Mouse (Mus musculus) limb, embryonic 14.5 days (tissue): ENCODE results near the gene Papolb. TPM values are rescaled to one million over a fixed set of nuclear protein-coding genes. Genes with fewer than 3 reads are reported as not detected.

Experiments
- ATAC-seq: fragments of 200-750 bp; cut with Nextera tagmentation; 2 replicates; pipeline ENCODE4 v1.8.0; 2017; ENCODE audit warnings: low read depth, moderate number of reproducible peaks, moderate TSS enrichment; ENCODE audit not compliant: low FRiP score
- DNase-seq: peaks from one replicate; pipeline ENCODE4 v3.0.0-alpha.2; 2015; ENCODE audit warnings: low spot score
- H3K27ac ChIP-seq: fragments of 300-500 bp; sonication (generic); replicated peaks from 2 replicates; pipeline ENCODE4 v1.5.1; 2014; ENCODE audit warnings: low read depth, mild to moderate bottlenecking, low read length, moderate library complexity, mixed read lengths
- H3K27me3 ChIP-seq: fragments of 300-500 bp; sonication (generic); 2 replicates; pipeline ENCODE4 v1.6.1; 2014; ENCODE audit warnings: low read length, mixed read lengths; ENCODE audit not compliant: control insufficient read depth, insufficient read depth
- H3K36me3 ChIP-seq: fragments of 300-500 bp; sonication (generic); 2 replicates; pipeline ENCODE4 v1.6.1; 2014; ENCODE audit warnings: mild to moderate bottlenecking, low read length, moderate library complexity, mixed read lengths; ENCODE audit not compliant: control insufficient read depth, insufficient read depth
- H3K4me1 ChIP-seq: fragments of 300-500 bp; sonication (generic); 2 replicates; pipeline ENCODE4 v1.6.1; 2014; ENCODE audit warnings: antibody characterized with exemption, low read length, mixed read lengths; ENCODE audit not compliant: control insufficient read depth, insufficient read depth
- H3K4me2 ChIP-seq: fragments of 300-500 bp; sonication (generic); replicated peaks from 2 replicates; pipeline ENCODE4 v1.6.1; 2014; ENCODE audit warnings: low read depth, mild to moderate bottlenecking, low read length, moderate library complexity; ENCODE audit not compliant: severe bottlenecking
- H3K4me3 ChIP-seq: fragments of 300-500 bp; sonication (generic); replicated peaks from 2 replicates; pipeline ENCODE4 v1.5.1; 2014; ENCODE audit warnings: low read length
- H3K9ac ChIP-seq: fragments of 300-500 bp; sonication (generic); 2 replicates; pipeline ENCODE4 v1.6.1; 2014; ENCODE audit warnings: mild to moderate bottlenecking, low read depth, low read length, moderate library complexity; ENCODE audit not compliant: severe bottlenecking
- H3K9me3 ChIP-seq: fragments of 300-500 bp; sonication (generic); 2 replicates; pipeline ENCODE4 v1.6.1; 2016; ENCODE audit warnings: low read length; ENCODE audit not compliant: control insufficient read depth
- POLR2A ChIP-seq: fragments of 200-500 bp; IDR thresholded peaks from 2 replicates; pipeline ENCODE4 v1.8.0; 2012; ENCODE audit warnings: inconsistent platforms, mild to moderate bottlenecking, moderate library complexity, borderline replicate concordance; ENCODE audit not compliant: insufficient read depth, insufficient read length; ENCODE audit errors: extremely low read depth
- WGBS: fragments of 180-500 bp; shearing (Covaris S2); extraction: QIAGEN DNeasy Blood & Tissue Kit; methylation state at CpG from one replicate; pipeline ENCODE4 v1.1.7; 2014; 5-methylcytosine and 5-hydroxymethylcytosine counted together
- polyA plus RNA-seq, 2 experiments: library from polyadenylated mRNA; depleted of rRNA in 1 of 2; stranded (reverse) in 1 of 2; unstranded in 1 of 2; fragments of >200 nt; fragmentation: Nextera tagmentation in 1 of 2; extraction: Ambion mirVana in 1 of 2; gene quantifications; 2 replicates each; pipeline versions ENCODE4 v1.2.1 to v1.2.3; 2012 to 2014

Gene Papolb
- polyA plus RNA-seq, 2 experiments: 0.18 TPM

DNA sequence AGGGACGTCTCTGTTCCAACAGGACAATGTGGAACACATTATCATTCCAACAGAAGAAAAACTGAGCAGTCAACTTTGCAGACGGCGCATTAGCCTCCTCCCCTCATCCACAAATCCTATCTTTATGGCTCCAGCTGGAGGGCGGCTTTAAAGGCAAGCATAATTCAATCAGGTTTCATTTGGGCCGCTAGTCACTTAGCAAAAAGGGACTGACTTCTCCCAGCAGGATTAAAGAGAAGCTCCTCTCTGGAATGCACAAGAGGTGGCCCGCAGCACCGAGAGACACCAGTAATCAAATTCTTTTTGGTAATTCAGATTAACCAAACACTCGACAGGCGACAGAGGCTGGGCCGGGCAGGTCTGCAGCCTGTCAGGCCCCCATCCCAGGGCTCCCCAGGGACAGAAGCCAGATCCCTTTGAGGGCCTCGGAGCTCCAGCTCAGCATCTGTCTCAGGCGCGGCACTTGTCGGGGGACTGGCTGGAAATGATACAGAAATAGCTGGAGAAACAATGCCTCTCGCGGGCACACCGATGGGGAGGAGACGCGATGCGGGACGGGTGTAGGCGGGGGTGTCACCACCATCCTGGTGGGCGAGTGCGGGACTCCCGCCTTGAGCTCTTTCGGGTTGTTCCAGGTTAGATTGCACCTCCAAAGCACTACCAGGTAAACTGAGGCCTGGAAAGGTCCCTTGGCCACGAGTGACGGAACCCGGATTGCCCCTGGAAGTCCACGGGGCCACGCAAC, 20.3 kb upstream of the Papolb start:
- peak overlapping the region; percentile 14; the same call in 1 of the 2 replicates for H3K27ac ChIP-seq
- no peaks in the 10 kb centered on the region for H3K9me3 ChIP-seq
- peak; percentile 67 for DNase-seq
- H3K4me1 ChIP-seq: peaks cover 4% of the 10 kb centered on the region; the same call in 1 of the 2 replicates
- peak overlapping the region; percentile 99 for H3K4me2 ChIP-seq
- TF ChIP-seq POLR2A: no peak
- ATAC-seq: peak; percentile 32
- peak overlapping the region; percentile 34 for H3K9ac ChIP-seq
- H3K36me3 ChIP-seq: no peaks in the 10 kb centered on the region
- WGBS: 2% methylated on average over 31 of the region's 31 CpGs
- peak overlapping the region; percentile 65 for H3K4me3 ChIP-seq
- H3K27me3 ChIP-seq: no peaks in the 10 kb centered on the region

GRCm38 (mm10) chr5:142549441-142549840, 19.6 kb upstream of the Papolb start:
- no peaks in the 10 kb centered on the region for H3K27me3 ChIP-seq
- H3K9me3 ChIP-seq: no peaks in the 10 kb centered on the region
- DNase-seq: no peak
- TF ChIP-seq POLR2A: no peak
- WGBS: 41% methylated on average over 9 of the region's 9 CpGs
- peak overlapping the region; percentile 99; the same call in 1 of the 2 replicates for H3K4me2 ChIP-seq
- H3K9ac ChIP-seq: no peak overlapping the region
- H3K4me1 ChIP-seq: peaks cover 9% of the 10 kb centered on the region
- no peaks in the 10 kb centered on the region for H3K36me3 ChIP-seq
- H3K4me3 ChIP-seq: peak overlapping the region; percentile 65; the same call in 1 of the 2 replicates
- ATAC-seq: no peak
- peak overlapping the region; percentile 14; the same call in 1 of the 2 replicates for H3K27ac ChIP-seq

- Histone ChIP-seq H3K4me1 (peaks cover 9% of the 10 kb centered on the region), H3K9me3 (no peaks in the 10 kb centered on the region), H3K9ac (no peak overlapping the region), H3K27ac (no peak overlapping the region), H3K27me3 (no peaks in the 10 kb centered on the region), H3K4me2 (no peak overlapping the region), H3K4me3 (no peak overlapping the region), H3K36me3 (no peaks in the 10 kb centered on the region)
- DNase-seq: no peak
- no peak for ATAC-seq
- no peak for TF ChIP-seq POLR2A
- 87% methylated on average over 3 of the region's 3 CpGs for WGBS
Observed at GRCm38 (mm10) chr5:142547066-142547465, 17.2 kb upstream of the Papolb start.

DNA sequence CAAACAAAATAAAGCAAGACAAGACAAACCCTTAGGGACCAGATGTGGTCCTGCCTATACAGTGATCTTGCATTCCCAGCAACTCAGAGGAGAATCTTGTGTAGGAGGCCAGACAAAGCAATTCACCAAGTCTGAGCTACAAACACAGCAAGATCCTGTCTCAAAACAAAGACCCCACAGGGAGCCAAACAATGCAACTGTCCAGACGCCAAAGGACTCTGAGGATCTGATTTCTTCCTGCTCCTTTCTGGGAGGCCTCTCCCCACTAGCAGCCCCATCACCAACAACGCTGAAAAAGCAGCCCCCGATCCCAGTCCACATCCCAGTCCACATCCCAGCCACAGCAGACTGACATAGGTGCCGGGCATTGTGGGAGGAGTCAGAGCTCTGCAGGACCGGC, 16.5 kb upstream of the Papolb start:
- no peak for TF ChIP-seq POLR2A
- 32% methylated on average over 5 of the region's 5 CpGs for WGBS
- DNase-seq (no peak), ATAC-seq (no peak)
- no peaks in the 10 kb centered on the region for H3K36me3 ChIP-seq
- H3K9me3 ChIP-seq: no peaks in the 10 kb centered on the region
- H3K27me3 ChIP-seq: no peaks in the 10 kb centered on the region
- no peak overlapping the region for H3K4me2 ChIP-seq
- H3K27ac ChIP-seq: no peak overlapping the region
- H3K4me1 ChIP-seq: peaks cover 9% of the 10 kb centered on the region
- no peak overlapping the region for H3K9ac ChIP-seq
- H3K4me3 ChIP-seq: no peak overlapping the region

DNA sequence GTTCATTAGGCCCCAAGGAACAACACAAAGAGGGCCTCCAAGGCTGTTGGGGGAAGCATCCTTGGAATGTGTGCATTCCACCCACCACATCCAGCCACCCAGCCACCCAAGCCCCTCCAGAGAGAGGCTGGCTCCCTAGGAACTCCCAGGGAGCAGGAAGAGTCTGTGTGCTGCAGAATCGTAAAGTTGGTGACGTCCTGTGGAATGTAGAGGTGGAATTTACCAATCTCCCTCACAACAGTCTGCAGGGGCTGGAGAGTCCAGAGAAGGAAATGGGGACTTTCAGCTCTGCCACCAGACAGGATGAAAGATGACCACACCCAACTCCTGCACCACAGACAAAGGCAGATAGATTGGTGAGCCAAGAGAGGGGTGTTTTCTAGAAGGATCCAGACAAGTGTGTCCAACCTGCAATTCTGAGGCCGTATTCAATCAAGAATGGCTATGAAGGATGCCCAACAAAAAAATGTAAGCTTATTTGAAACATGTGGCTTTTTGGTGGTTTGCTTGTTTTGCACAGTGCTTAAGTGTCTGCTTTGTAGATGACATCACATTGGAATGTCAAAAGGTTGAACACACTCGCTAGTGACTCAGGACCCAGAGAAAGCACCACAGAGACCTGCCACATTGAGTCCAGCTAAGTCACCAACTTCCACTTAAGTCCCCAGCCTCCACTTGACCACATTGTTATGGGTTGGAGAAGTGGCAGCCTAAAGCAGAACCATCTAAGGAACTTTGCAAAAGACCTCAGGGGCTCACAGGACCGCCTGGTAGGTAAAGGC, 15.3 kb upstream of the Papolb start:
- DNase-seq: no peak
- Histone ChIP-seq H3K9ac (no peak overlapping the region), H3K4me3 (no peak overlapping the region), H3K9me3 (no peaks in the 10 kb centered on the region), H3K27me3 (no peaks in the 10 kb centered on the region), H3K36me3 (no peaks in the 10 kb centered on the region), H3K27ac (no peak overlapping the region), H3K4me1 (peaks cover 9% of the 10 kb centered on the region), H3K4me2 (no peak overlapping the region)
- no peak for ATAC-seq
- WGBS: 46% methylated on average over 5 of the region's 5 CpGs
- no peak for TF ChIP-seq POLR2A
